Mouse (Mus musculus) erythroblast, embryonic 14.5 days (primary cell): ENCODE measurements at regions not wholly inside any gene's neighbourhood (a gene's known extent, or its start where the extent isn't known, plus 50 kb on each side); places are given as distances from the start of the nearest gene placed in this dataset.

Source experiments
- H3K27me3 ChIP-seq: 2 replicates; pipeline ENCODE4 v1.6.1; 2012; ENCODE audit warnings: inconsistent platforms; ENCODE audit not compliant: control insufficient read depth
- H3K36me3 ChIP-seq: 2 replicates; pipeline ENCODE4 v1.6.1; 2012; ENCODE audit warnings: mild to moderate bottlenecking, inconsistent platforms; ENCODE audit not compliant: control insufficient read depth
- H3K4me1 ChIP-seq: 2 replicates; pipeline ENCODE4 v1.6.1; 2012; ENCODE audit warnings: inconsistent platforms; ENCODE audit not compliant: control insufficient read depth
- H3K4me3 ChIP-seq: replicated peaks from 2 replicates; pipeline ENCODE3; 2012; ENCODE audit warnings: moderate library complexity, mild to moderate bottlenecking, inconsistent platforms
- H3K9me3 ChIP-seq: 2 replicates; pipeline ENCODE4 v1.6.1; 2012; ENCODE audit warnings: low read length, inconsistent platforms, mixed read lengths; ENCODE audit not compliant: control insufficient read depth
- GATA1 ChIP-seq: IDR thresholded peaks from 2 replicates; pipeline ENCODE4 v1.6.1; 2012; ENCODE audit warnings: low read length, inconsistent platforms, mixed read lengths
- TAL1 ChIP-seq: IDR thresholded peaks from 3 replicates; pipeline ENCODE4 v1.6.1; 2012; ENCODE audit warnings: low read length, inconsistent platforms, mixed read lengths

- H3K9me3 ChIP-seq, result no peaks in the 10 kb centered on the region
- no peaks in the 10 kb centered on the region for H3K36me3 ChIP-seq
- no peak for TF ChIP-seq TAL1
- TF ChIP-seq GATA1, result no peak
- peaks cover 16% of the 10 kb centered on the region for H3K27me3 ChIP-seq
- H3K4me3 ChIP-seq, result no peak overlapping the region
- no peaks in the 10 kb centered on the region for H3K4me1 ChIP-seq
Measured at GRCm38 (mm10) chr13:102537424-102538242, 155.7 kb upstream of the Cd180 start.

GRCm38 (mm10) chr13:102540436-102540835 is 152.9 kb upstream of the Cd180 start:
- Histone ChIP-seq H3K27me3 (peaks cover 16% of the 10 kb centered on the region), H3K36me3 (no peaks in the 10 kb centered on the region), H3K9me3 (no peaks in the 10 kb centered on the region), H3K4me3 (no peak overlapping the region), H3K4me1 (no peaks in the 10 kb centered on the region)
- TF ChIP-seq TAL1, result no peak
- TF ChIP-seq GATA1, result no peak

- Histone ChIP-seq H3K4me3 (no peak overlapping the region), H3K27me3 (no peaks in the 10 kb centered on the region), H3K9me3 (no peaks in the 10 kb centered on the region), H3K36me3 (no peaks in the 10 kb centered on the region), H3K4me1 (no peaks in the 10 kb centered on the region)
- TF ChIP-seq TAL1, result no peak
Measured at GRCm38 (mm10) chr13:102544359-102545165, 148.8 kb upstream of the Cd180 start.

GRCm38 (mm10) chr13:102545845-102546615 is 147.3 kb upstream of the Cd180 start:
- TF ChIP-seq TAL1 (no peak), GATA1 (no peak)
- H3K9me3 ChIP-seq, result no peaks in the 10 kb centered on the region
- H3K27me3 ChIP-seq, result no peaks in the 10 kb centered on the region
- H3K4me1 ChIP-seq, result no peaks in the 10 kb centered on the region
- no peak overlapping the region for H3K4me3 ChIP-seq
- no peaks in the 10 kb centered on the region for H3K36me3 ChIP-seq

- Histone ChIP-seq H3K4me3 (no peak overlapping the region), H3K27me3 (no peaks in the 10 kb centered on the region), H3K36me3 (no peaks in the 10 kb centered on the region), H3K9me3 (no peaks in the 10 kb centered on the region), H3K4me1 (no peaks in the 10 kb centered on the region)
- no peak for TF ChIP-seq GATA1
- TF ChIP-seq TAL1, result no peak
Measured at GRCm38 (mm10) chr13:102548252-102548651, 145.1 kb upstream of the Cd180 start.

DNA sequence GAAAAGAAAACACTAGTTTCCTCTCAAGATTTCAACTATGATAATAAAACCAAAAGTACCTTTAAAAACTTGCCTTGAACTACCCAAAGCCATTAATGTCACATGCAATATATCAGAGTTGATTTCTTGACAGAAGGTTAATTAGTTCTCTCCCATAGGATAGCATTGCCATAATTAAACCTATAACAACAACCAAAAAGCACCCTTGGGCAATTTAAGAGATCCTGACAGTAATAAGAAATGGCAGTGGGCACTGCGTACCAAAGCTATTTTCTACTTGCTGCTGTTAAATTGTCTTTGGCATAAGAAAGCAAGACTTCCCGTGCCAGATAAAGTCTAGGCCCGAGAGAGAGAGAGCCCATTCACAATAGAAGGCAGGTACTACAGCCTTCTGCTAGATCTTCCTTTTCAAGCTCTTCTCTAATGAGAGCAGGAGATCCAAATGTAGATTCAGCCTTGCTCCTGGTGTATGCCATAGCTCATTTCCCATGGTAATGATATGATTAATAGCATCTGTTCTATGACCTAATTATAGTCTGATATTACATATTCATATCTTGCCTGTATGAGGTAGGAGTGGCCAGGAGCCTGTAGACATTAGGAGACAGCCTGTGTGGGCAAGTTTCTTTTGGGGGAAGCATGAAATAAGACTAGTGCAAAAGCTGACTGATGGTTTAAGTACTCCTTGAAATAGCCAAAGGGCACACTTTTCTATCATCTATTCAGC is 126.3 kb upstream of the Cd180 start:
- no peaks in the 10 kb centered on the region for H3K4me1 ChIP-seq
- H3K36me3 ChIP-seq, result no peaks in the 10 kb centered on the region

GRCm38 (mm10) chr13:102569580-102569979 is 123.8 kb upstream of the Cd180 start:
- Histone ChIP-seq H3K4me1 (no peaks in the 10 kb centered on the region), H3K27me3 (no peaks in the 10 kb centered on the region), H3K4me3 (no peak overlapping the region), H3K9me3 (no peaks in the 10 kb centered on the region), H3K36me3 (no peaks in the 10 kb centered on the region)
- TF ChIP-seq GATA1, result no peak
- no peak for TF ChIP-seq TAL1

More for the DNA sequence above, 126.3 kb upstream of the Cd180 start:
- no peak for TF ChIP-seq TAL1
- H3K4me3 ChIP-seq, result no peak overlapping the region
- H3K27me3 ChIP-seq, result no peaks in the 10 kb centered on the region
- no peaks in the 10 kb centered on the region for H3K9me3 ChIP-seq

GRCm38 (mm10) chr13:102570286-102570685 is 123.1 kb upstream of the Cd180 start:
- no peak for TF ChIP-seq GATA1
- no peak for TF ChIP-seq TAL1
- Histone ChIP-seq H3K4me1 (no peaks in the 10 kb centered on the region), H3K36me3 (no peaks in the 10 kb centered on the region), H3K27me3 (no peaks in the 10 kb centered on the region), H3K4me3 (no peak overlapping the region), H3K9me3 (no peaks in the 10 kb centered on the region)

- Histone ChIP-seq H3K4me3 (no peak overlapping the region), H3K36me3 (no peaks in the 10 kb centered on the region), H3K9me3 (no peaks in the 10 kb centered on the region), H3K4me1 (no peaks in the 10 kb centered on the region), H3K27me3 (no peaks in the 10 kb centered on the region)
- TF ChIP-seq TAL1 (no peak), GATA1 (no peak)
Measured at GRCm38 (mm10) chr13:102573286-102573921, 120.0 kb upstream of the Cd180 start.
